Mouse (Mus musculus): ENCODE results near the gene Adi1.

DNA sequence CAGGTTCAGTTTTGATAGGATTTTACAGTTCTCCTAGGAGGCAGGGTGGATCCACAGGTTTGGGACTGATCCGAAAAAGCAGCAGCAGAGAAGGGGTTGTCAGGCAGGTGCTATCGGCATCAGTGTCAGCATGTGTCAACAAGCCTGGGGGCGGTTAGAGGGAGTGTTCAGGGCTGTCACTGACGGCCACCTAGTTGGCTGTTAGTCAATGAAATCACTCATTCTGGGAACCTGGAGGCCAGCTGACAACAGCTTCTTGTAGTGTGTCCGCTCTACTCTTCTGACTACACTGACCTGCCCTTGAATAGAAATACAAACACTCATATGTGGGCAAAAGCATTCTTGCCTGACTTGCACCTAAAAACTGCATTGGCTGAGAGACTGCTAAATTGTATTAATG, 24.1 kb downstream of the Adi1 start:
- TF ChIP-seq POLR2A (IDR thresholded peaks at IDR 0.05; ENCODE audit: low read depth, low read length) (no peak), CTCF (IDR thresholded peaks at IDR 0.05; ENCODE audit: borderline replicate concordance, insufficient read depth, low read length) (no peak)

Data from embryonic fibroblast, embryonic 13.5 days (primary cell).